Mouse (Mus musculus): Measurements from ENCODE around the gene Fads1. TPM values are rescaled to one million over a fixed set of nuclear protein-coding genes. Genes with fewer than 3 reads are reported as not detected.

Fads1 gene
- polyA plus RNA-seq, 1 experiment from 2014 or later = 157 TPM

- peaks cover 55% of the 10 kb centered on the region for H3K36me3 ChIP-seq
- H3K9me3 ChIP-seq = no peaks in the 10 kb centered on the region
- peaks cover 8% of the 10 kb centered on the region for H3K4me1 ChIP-seq (replicated peaks)
- no peaks in the 10 kb centered on the region for H3K27me3 ChIP-seq
- 79% methylated on average over 2 of the region's 2 CpGs for WGBS
- H3K9ac ChIP-seq = no peak overlapping the region
- H3K4me3 ChIP-seq = no peak overlapping the region
- 0 out of 2 replicates have a peak overlapping the region, but pooled peaks have one; percentile 12 for H3K27ac ChIP-seq
- no peak for ATAC-seq (ENCODE audit: low FRiP score)
- no peak overlapping the region for H3K4me2 ChIP-seq
These were observed 15.6 kb downstream of the Fads1 start for GRCm38 (mm10) chr19:10198286-10198685.

- H3K4me3 ChIP-seq = no peak overlapping the region
- H3K4me2 ChIP-seq = no peak overlapping the region
- WGBS = 30% methylated on average over 3 of the region's 3 CpGs
- no peaks in the 10 kb centered on the region for H3K9me3 ChIP-seq
- ATAC-seq (ENCODE audit: low FRiP score) = peak; percentile 26; the same call in 1 of the 2 replicates
- H3K27ac ChIP-seq = no peak overlapping the region
- H3K9ac ChIP-seq = no peak overlapping the region
- H3K4me1 ChIP-seq (replicated peaks) = peaks cover 10% of the 10 kb centered on the region
- H3K36me3 ChIP-seq = peaks cover 50% of the 10 kb centered on the region
- no peaks in the 10 kb centered on the region for H3K27me3 ChIP-seq
These were observed 16.0 kb downstream of the Fads1 start for GRCm38 (mm10) chr19:10198723-10199122.

- peak; percentile 1 for ATAC-seq (ENCODE audit: low FRiP score)
- peak overlapping the region; percentile 85 for H3K27ac ChIP-seq
- 3% methylated on average over 23 of the region's 23 CpGs for WGBS
These were observed 20.6 kb downstream of the Fads1 start for GRCm38 (mm10) chr19:10203146-10203847.

GRCm38 (mm10) chr19:10203848-10204615, 21.3 kb downstream of the Fads1 start, which contains the start of the genes Tmem258 and Fen1:
Gene Tmem258, plus strand, starts transcription at chr19:10204014.
Gene Fen1, minus strand, starts transcription at chr19:10204169.
- Histone ChIP-seq H3K4me3 (peak within 1 kb of the TSS; percentile 64), H3K4me2 (peak within 1 kb of the TSS; percentile 78), H3K27me3 (no peaks in the 10 kb centered on the region), H3K9me3 (no peaks in the 10 kb centered on the region), H3K4me1 (replicated peaks) (peaks cover 21% of the 10 kb centered on the region), H3K9ac (peak within 1 kb of the TSS; percentile 88), H3K36me3 (peaks cover 51% of the 10 kb centered on the region), H3K27ac (peak within 1 kb of the TSS; percentile 85)
- WGBS = under 1% methylated on average over 40 of the region's 40 CpGs
- peak; percentile 94 for ATAC-seq (ENCODE audit: low FRiP score)

More at GRCm38 (mm10) chr19:10203146-10203847, 20.6 kb downstream of the Fads1 start:
- H3K4me3 ChIP-seq = peak overlapping the region; percentile 64
- no peaks in the 10 kb centered on the region for H3K9me3 ChIP-seq
- peak overlapping the region; percentile 78 for H3K4me2 ChIP-seq
- peaks cover 21% of the 10 kb centered on the region for H3K4me1 ChIP-seq (replicated peaks)
- H3K9ac ChIP-seq = peak overlapping the region; percentile 88
- no peaks in the 10 kb centered on the region for H3K27me3 ChIP-seq
- H3K36me3 ChIP-seq = peaks cover 44% of the 10 kb centered on the region

GRCm38 (mm10) chr19:10204616-10205001, 21.9 kb downstream of the Fads1 start:
- Histone ChIP-seq H3K27me3 (no peaks in the 10 kb centered on the region), H3K4me1 (replicated peaks) (peaks cover 21% of the 10 kb centered on the region), H3K36me3 (peaks cover 51% of the 10 kb centered on the region), H3K4me2 (peak overlapping the region; percentile 78), H3K4me3 (peak overlapping the region; percentile 64), H3K9me3 (no peaks in the 10 kb centered on the region), H3K9ac (peak overlapping the region; percentile 88), H3K27ac (peak overlapping the region; percentile 85)
- peak; percentile 23 for ATAC-seq (ENCODE audit: low FRiP score)
- 3% methylated on average over 5 of the region's 5 CpGs for WGBS

GRCm38 (mm10) chr19:10205051-10205450, 22.4 kb downstream of the Fads1 start:
- H3K36me3 ChIP-seq = peaks cover 51% of the 10 kb centered on the region
- H3K9me3 ChIP-seq = no peaks in the 10 kb centered on the region
- no peaks in the 10 kb centered on the region for H3K27me3 ChIP-seq
- H3K4me2 ChIP-seq = peak overlapping the region; percentile 78
- H3K4me1 ChIP-seq (replicated peaks) = peaks cover 21% of the 10 kb centered on the region
- H3K27ac ChIP-seq = peak overlapping the region; percentile 85; the same call in 1 of the 2 replicates
- no peak for ATAC-seq (ENCODE audit: low FRiP score)
- H3K9ac ChIP-seq = peak overlapping the region; percentile 88; the same call in 1 of the 2 replicates
- WGBS = 75% methylated on average over 6 of the region's 6 CpGs
- peak overlapping the region; percentile 64 for H3K4me3 ChIP-seq

- 89% methylated on average over 3 of the region's 3 CpGs for WGBS
- Histone ChIP-seq H3K4me1 (replicated peaks) (peaks cover 12% of the 10 kb centered on the region), H3K4me2 (no peak overlapping the region), H3K9ac (no peak overlapping the region), H3K27me3 (no peaks in the 10 kb centered on the region), H3K27ac (no peak overlapping the region), H3K36me3 (peaks cover 74% of the 10 kb centered on the region), H3K9me3 (no peaks in the 10 kb centered on the region), H3K4me3 (no peak overlapping the region)
- ATAC-seq (ENCODE audit: low FRiP score) = no peak
These were observed 26.2 kb downstream of the Fads1 start for GRCm38 (mm10) chr19:10208851-10209250.

GRCm38 (mm10) chr19:10210885-10211284, 28.2 kb downstream of the Fads1 start:
- WGBS = 85% methylated on average over 4 of the region's 4 CpGs
- peaks cover 72% of the 10 kb centered on the region for H3K36me3 ChIP-seq
- no peak overlapping the region for H3K9ac ChIP-seq

GRCm38 (mm10) chr19:10213796-10214471, 31.2 kb downstream of the Fads1 start:
- no peak overlapping the region for H3K9ac ChIP-seq
- no peaks in the 10 kb centered on the region for H3K9me3 ChIP-seq

More at GRCm38 (mm10) chr19:10210885-10211284, 28.2 kb downstream of the Fads1 start:
- no peak for ATAC-seq (ENCODE audit: low FRiP score)
- no peaks in the 10 kb centered on the region for H3K9me3 ChIP-seq
- no peaks in the 10 kb centered on the region for H3K4me1 ChIP-seq (replicated peaks)
- H3K27ac ChIP-seq = no peak overlapping the region
- H3K4me2 ChIP-seq = no peak overlapping the region
- H3K4me3 ChIP-seq = no peak overlapping the region
- no peaks in the 10 kb centered on the region for H3K27me3 ChIP-seq

GRCm38 (mm10) chr19:10216101-10216500, 33.4 kb downstream of the Fads1 start:
- ATAC-seq (ENCODE audit: low FRiP score) = no peak

More at GRCm38 (mm10) chr19:10213796-10214471, 31.2 kb downstream of the Fads1 start:
- Histone ChIP-seq H3K27me3 (no peaks in the 10 kb centered on the region), H3K36me3 (peaks cover 43% of the 10 kb centered on the region), H3K4me1 (replicated peaks) (no peaks in the 10 kb centered on the region), H3K4me2 (no peak overlapping the region), H3K27ac (no peak overlapping the region), H3K4me3 (no peak overlapping the region)
- WGBS = 88% methylated on average over 10 of the region's 10 CpGs
- no peak for ATAC-seq (ENCODE audit: low FRiP score)

GRCm38 (mm10) chr19:10219108-10219507, 36.4 kb downstream of the Fads1 start:
- Histone ChIP-seq H3K4me2 (no peak overlapping the region), H3K4me3 (no peak overlapping the region), H3K27ac (no peak overlapping the region), H3K4me1 (replicated peaks) (no peaks in the 10 kb centered on the region), H3K36me3 (no peaks in the 10 kb centered on the region), H3K9me3 (no peaks in the 10 kb centered on the region), H3K27me3 (no peaks in the 10 kb centered on the region), H3K9ac (no peak overlapping the region)
- 54% methylated on average over 3 of the region's 3 CpGs for WGBS
- no peak for ATAC-seq (ENCODE audit: low FRiP score)

More at GRCm38 (mm10) chr19:10216101-10216500, 33.4 kb downstream of the Fads1 start:
- Histone ChIP-seq H3K27ac (no peak overlapping the region), H3K9me3 (no peaks in the 10 kb centered on the region), H3K4me1 (replicated peaks) (no peaks in the 10 kb centered on the region), H3K36me3 (peaks cover 21% of the 10 kb centered on the region), H3K4me2 (no peak overlapping the region), H3K9ac (no peak overlapping the region), H3K27me3 (no peaks in the 10 kb centered on the region), H3K4me3 (no peak overlapping the region)
- WGBS = 82% methylated on average over 8 of the region's 8 CpGs

- H3K9ac ChIP-seq = no peak overlapping the region
- 74% methylated on average over 6 of the region's 6 CpGs for WGBS
- no peak overlapping the region for H3K4me3 ChIP-seq
- H3K36me3 ChIP-seq = no peaks in the 10 kb centered on the region
- no peak for ATAC-seq (ENCODE audit: low FRiP score)
- H3K27ac ChIP-seq = no peak overlapping the region
- no peak overlapping the region for H3K4me2 ChIP-seq
- no peaks in the 10 kb centered on the region for H3K9me3 ChIP-seq
- H3K27me3 ChIP-seq = no peaks in the 10 kb centered on the region
- no peaks in the 10 kb centered on the region for H3K4me1 ChIP-seq (replicated peaks)
These were observed 36.9 kb downstream of the Fads1 start for GRCm38 (mm10) chr19:10219593-10219992.

Measured in hindbrain, embryonic 13.5 days (tissue).